8 mouse cellular contexts compared by ENCODE assay signal in genomic region chr19:53773937-53774640, GRCm38 (mm10).
DNase-seq lines count a peak whose midpoint lies in the region; ATAC-seq and TF ChIP-seq lines count a peak whose summit lies in the region.

No protein-coding gene starts in this region.

- H3K4me3 ChIP-seq in embryonic facial prominence, embryonic 13.5 days = no peak overlapping the region
- H3K4me3 ChIP-seq in kidney, adult 2 months (ENCODE audit: insufficient read depth, low read depth, low read length) = no peak overlapping the region

- peaks cover 21% of the 10 kb centered on the region for H3K4me1 ChIP-seq in embryonic facial prominence, embryonic 13.5 days
- H3K4me1 ChIP-seq in kidney, adult 2 months (ENCODE audit: control insufficient read depth, insufficient read depth, low read length) = 0 out of 2 replicates have a peak, but pooled peaks cover 3% of the 10 kb centered on the region

- H3K27me3 ChIP-seq in embryonic facial prominence, embryonic 13.5 days = no peaks in the 10 kb centered on the region
- H3K27me3 ChIP-seq in kidney, adult 2 months (replicated peaks; ENCODE audit: control insufficient read depth, insufficient read depth, low read length) = no peaks in the 10 kb centered on the region

- no peak for TF ChIP-seq CTCF in kidney, adult 2 months (conservative IDR thresholded peaks at IDR 0.05; ENCODE audit: insufficient read depth, insufficient read length, low read depth, low read length)

- H3K4me2 ChIP-seq in embryonic facial prominence, embryonic 13.5 days = no peak overlapping the region

- ATAC-seq in embryonic facial prominence, embryonic 13.5 days (ENCODE audit: insufficient number of reproducible peaks, insufficient read depth, low FRiP score, low TSS enrichment, low read depth) = peak; percentile 32; the same call in 1 of the 2 replicates
- ATAC-seq in megakaryocyte, adult 5-6 weeks (ENCODE audit: poor library complexity, severe bottlenecking) = peak; percentile 86

- H3K27ac ChIP-seq in embryonic facial prominence, embryonic 13.5 days = peak overlapping the region; percentile 34; the same call in 1 of the 2 replicates
- peak overlapping the region; percentile 24; the same call in 1 of the 2 replicates for H3K27ac ChIP-seq in kidney, adult 2 months (ENCODE audit: insufficient read depth, low read depth, low read length)

- H3K36me3 ChIP-seq in embryonic facial prominence, embryonic 13.5 days = no peaks in the 10 kb centered on the region
- H3K36me3 ChIP-seq in kidney, adult 2 months (ENCODE audit: control insufficient read depth, insufficient read depth, low read length) = no peaks in the 10 kb centered on the region

- DNase-seq in cerebellum, postnatal 10 days = peak; percentile 74 to 79
- DNase-seq in cerebellum, adult 9-10 months = no peak
- peak; percentile 82 to 89 for DNase-seq in heart, adult 9 months (ENCODE audit: low spot score in 2 of 2)
- peak; percentile 92 for DNase-seq in kidney, adult 2 months
- peak; percentile 46 for DNase-seq in thymus, postnatal 25 days
- DNase-seq in cerebellum, adult 11 months = no peak

- no peaks in the 10 kb centered on the region for H3K9me3 ChIP-seq in embryonic facial prominence, embryonic 13.5 days

- H3K9ac ChIP-seq in embryonic facial prominence, embryonic 13.5 days = no peak overlapping the region

- TF ChIP-seq POLR2A in kidney, adult 2 months (IDR thresholded peaks at IDR 0.05; ENCODE audit: low read depth, low read length) = no peak

- WGBS in embryonic facial prominence, embryonic 13.5 days = 50% methylated on average over 11 of the region's 11 CpGs
- WGBS in kidney, adult 2 months = 53% methylated on average over 11 of the region's 11 CpGs

Comparison
In these comparisons a context has a peak if more than half of its experiments do, and no peak if none do; other contexts are left out.
1. DNase-seq: peak in cerebellum, postnatal 10 days (2 of 2), heart, adult 9 months (2 of 2), kidney, adult 2 months (single experiment) and thymus, postnatal 25 days (single experiment); none in cerebellum, adult 9-10 months (single experiment) and cerebellum, adult 11 months (single experiment).